ENCODE assay signal across 8 mouse cellular contexts in the genomic region with DNA sequence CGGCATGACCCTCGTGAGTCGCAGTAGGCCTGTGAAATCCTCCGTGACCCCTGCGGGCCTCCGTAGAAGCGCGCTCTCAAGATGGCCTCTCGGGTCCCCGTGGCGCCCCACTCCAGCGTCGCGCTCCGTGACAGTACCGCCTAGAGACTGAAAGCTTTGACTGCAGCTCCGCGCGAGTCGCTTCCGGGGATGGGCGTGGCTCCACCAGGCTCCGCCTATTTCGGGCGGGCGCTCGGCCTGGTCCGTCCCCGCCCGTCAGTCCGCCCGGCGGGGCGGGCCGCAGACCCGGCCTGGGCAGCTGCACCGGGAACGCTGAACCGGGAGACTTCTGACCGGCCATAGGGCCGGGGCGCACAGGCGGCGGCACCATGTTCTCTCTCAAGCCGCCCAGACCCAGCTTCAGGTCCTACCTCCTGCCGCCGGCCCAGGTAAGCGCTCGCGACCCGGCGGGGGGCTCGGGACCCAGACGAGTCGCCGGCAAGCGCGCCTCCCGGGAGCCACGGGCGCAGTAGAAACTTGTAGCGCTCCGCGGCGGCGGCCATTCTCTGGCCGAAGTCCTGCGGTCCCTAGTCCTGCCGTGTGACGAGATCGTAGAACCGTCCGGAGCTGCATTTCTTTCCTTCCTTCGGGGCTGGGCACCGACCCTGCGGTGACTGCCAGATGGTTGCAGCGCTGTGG. TPM values are rescaled to one million over a fixed set of nuclear protein-coding genes. Genes with fewer than 3 reads are reported as not detected.
DNase-seq lines count a peak whose midpoint lies in the region; ATAC-seq lines count a peak whose summit lies in the region.

A gene (plus strand): TSS at position 240 of the 678 bp plus-strand sequence.

- ATAC-seq in inflammation-experienced regulatory T-cells, adult 6 months = peak; percentile 97
- ATAC-seq in megakaryocyte-erythroid progenitor cell, adult 5-6 weeks (replicated peaks; ENCODE audit: low FRiP score, low TSS enrichment, poor library complexity, severe bottlenecking) = peak; percentile 99

- intact Hi-C loops in gastrocnemius, postnatal 14 days (cut with DNase I; ENCODE audit: low total_unique reads) = no loop called here
- intact Hi-C loops in left cerebral cortex, postnatal 10 days (cut with DNase I) = loop anchor here (5.0 kb wide), 1 partner anchor 120 kb away; no protein-coding TSS in a partner anchor

- DNase-seq in adrenal gland, adult (ENCODE audit: inconsistent age in 2 of 2, low spot score in 1 of 2) = peak; percentile 99
- peak; percentile 97 for DNase-seq in embryo, embryonic 10.5 days (ENCODE audit: low spot score)
- DNase-seq in gastrocnemius, postnatal 14 days = peak; percentile 98
- DNase-seq in left cerebral cortex, postnatal 10 days (ENCODE audit: extremely low spot score in 1 of 2, low spot score in 2 of 2) = peak; percentile 99
- DNase-seq in right cerebral cortex, postnatal 25 days = peak; percentile 98
- DNase-seq in urinary bladder, postnatal 4 days (ENCODE audit: low spot score in 2 of 2) = peak; percentile 99

RNA-seq across cellular contexts. Expression of the gene that starts here (rescaled TPM):
- total RNA-seq in gastrocnemius, postnatal 14 days (2021) = 10 to 100 TPM; 11.0 to 12.5 TPM
- polyA plus RNA-seq in inflammation-experienced regulatory T-cells, adult 6 months (2017; shearing (Covaris generic)) = 1 to 10 TPM; 4.5 to 5.8 (median 5.6) TPM
- 10 to 100 TPM; 14.5 to 16.9 TPM for total RNA-seq in left cerebral cortex, postnatal 10 days (2021)
- total RNA-seq in megakaryocyte-erythroid progenitor cell, adult 5-6 weeks (2014; fragmentation: Nextera tagmentation) = 6.5 and 12.4 TPM in 2 replicates
- 1.6 and 2.9 TPM in 2 replicates for total RNA-seq in megakaryocyte-erythroid progenitor cell, adult 5-6 weeks (2017)

Comparison
In these comparisons a context has a peak if more than half of its experiments do, and no peak if none do; other contexts are left out.
1. Peak in every context shown above with its lines: DNase-seq and ATAC-seq.